Mouse (Mus musculus) ES-Bruce4 (cell line): ENCODE results near the gene Pskh1. TPM values are rescaled to one million over a fixed set of nuclear protein-coding genes. Genes with fewer than 3 reads are reported as not detected.

Experiments
- H3K27ac ChIP-seq: 2 replicates; pipeline ENCODE4 v1.5.1; 2012; ENCODE audit warnings: low read length, inconsistent platforms; ENCODE audit not compliant: insufficient read depth
- H3K27me3 ChIP-seq: 2 replicates; pipeline ENCODE4 v1.6.1; 2012; ENCODE audit warnings: mild to moderate bottlenecking, low read length, inconsistent platforms; ENCODE audit not compliant: control insufficient read depth, poor library complexity, insufficient read depth, severe bottlenecking
- H3K36me3 ChIP-seq: 2 replicates; pipeline ENCODE4 v1.6.1; 2012; ENCODE audit warnings: inconsistent platforms, mild to moderate bottlenecking, low read length, moderate library complexity; ENCODE audit not compliant: control insufficient read depth, poor library complexity, insufficient read depth, severe bottlenecking
- H3K4me1 ChIP-seq: one replicate; pipeline ENCODE4 v1.8.1; 2011; ENCODE audit warnings: low read length; ENCODE audit not compliant: control insufficient read depth, insufficient read depth
- H3K4me3 ChIP-seq: 2 replicates; pipeline ENCODE4 v1.5.1; 2011; ENCODE audit warnings: low read depth, mild to moderate bottlenecking, low read length
- H3K9ac ChIP-seq: 2 replicates; pipeline ENCODE4 v1.6.1; 2012; ENCODE audit warnings: low read depth, mild to moderate bottlenecking, inconsistent platforms; ENCODE audit not compliant: poor library complexity, severe bottlenecking
- H3K9me3 ChIP-seq: replicated peaks from 2 replicates; pipeline ENCODE4 v1.6.1; 2012; ENCODE audit warnings: mild to moderate bottlenecking, low read length, inconsistent platforms; ENCODE audit not compliant: control insufficient read depth, poor library complexity, insufficient read depth, severe bottlenecking
- CTCF ChIP-seq: IDR thresholded peaks from one replicate; pipeline ENCODE4 v1.8.1; 2011; ENCODE audit warnings: low read depth, low read length
- EP300 ChIP-seq: IDR thresholded peaks from 2 replicates; pipeline ENCODE4 v1.6.1; 2011; ENCODE audit warnings: low read depth, low read length; ENCODE audit not compliant: insufficient read depth
- POLR2A ChIP-seq: IDR thresholded peaks from one replicate; pipeline ENCODE4 v1.8.1; 2011; ENCODE audit warnings: low read length; ENCODE audit not compliant: insufficient read depth
- polyA plus RNA-seq: library from polyadenylated mRNA; stranded (reverse); fragments of >200 nt; gene quantifications from 2 replicates; pipeline ENCODE4 v1.2.4, GENCODE M21; 2011; ENCODE audit warnings: low read depth; ENCODE audit not compliant: missing spikeins, insufficient read depth, insufficient read length

Pskh1 gene
- polyA plus RNA-seq, 1 experiment = 27.4 TPM

DNA sequence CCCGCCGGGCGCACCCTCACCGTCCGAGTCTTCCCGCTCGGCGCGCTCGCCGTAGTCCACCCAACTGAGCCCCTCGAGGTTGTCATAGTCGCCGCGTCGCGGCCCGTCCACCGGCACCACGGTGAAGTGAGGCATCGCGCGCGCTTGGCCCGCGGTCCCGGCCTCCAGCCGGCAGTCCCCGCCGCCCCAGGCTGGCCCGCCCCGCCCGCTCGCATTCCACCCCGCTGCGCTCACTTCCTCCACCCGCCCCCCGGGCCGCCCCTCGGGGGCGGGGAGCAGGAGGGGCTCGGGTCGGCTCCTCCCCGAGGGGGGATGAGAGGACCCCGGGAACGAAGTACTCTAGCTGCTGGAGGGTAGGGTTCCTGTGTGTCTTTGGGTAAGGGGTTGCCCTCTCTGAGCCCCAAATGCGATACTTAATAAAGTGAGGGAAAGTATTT, 65.7 kb downstream of the Pskh1 start, which contains the start of gene Slc12a4:
TSS of gene Slc12a4 (minus strand) at position 193 of the 437 bp plus-strand sequence.
- H3K9me3 ChIP-seq = no peaks in the 10 kb centered on the region
- peaks cover 10% of the 10 kb centered on the region for H3K4me1 ChIP-seq
- peak within 1 kb of the TSS; percentile 89 for H3K9ac ChIP-seq
- peak within 1 kb of the TSS; percentile 92 for H3K27ac ChIP-seq
- peak within 1 kb of the TSS; percentile 73 for H3K4me3 ChIP-seq
- H3K27me3 ChIP-seq = no peaks in the 10 kb centered on the region
- H3K36me3 ChIP-seq = no peaks in the 10 kb centered on the region
- TF ChIP-seq POLR2A (peak; percentile 7), CTCF (no peak), EP300 (0 out of 2 replicates have a peak, but pooled peaks have one; percentile 27)

DNA sequence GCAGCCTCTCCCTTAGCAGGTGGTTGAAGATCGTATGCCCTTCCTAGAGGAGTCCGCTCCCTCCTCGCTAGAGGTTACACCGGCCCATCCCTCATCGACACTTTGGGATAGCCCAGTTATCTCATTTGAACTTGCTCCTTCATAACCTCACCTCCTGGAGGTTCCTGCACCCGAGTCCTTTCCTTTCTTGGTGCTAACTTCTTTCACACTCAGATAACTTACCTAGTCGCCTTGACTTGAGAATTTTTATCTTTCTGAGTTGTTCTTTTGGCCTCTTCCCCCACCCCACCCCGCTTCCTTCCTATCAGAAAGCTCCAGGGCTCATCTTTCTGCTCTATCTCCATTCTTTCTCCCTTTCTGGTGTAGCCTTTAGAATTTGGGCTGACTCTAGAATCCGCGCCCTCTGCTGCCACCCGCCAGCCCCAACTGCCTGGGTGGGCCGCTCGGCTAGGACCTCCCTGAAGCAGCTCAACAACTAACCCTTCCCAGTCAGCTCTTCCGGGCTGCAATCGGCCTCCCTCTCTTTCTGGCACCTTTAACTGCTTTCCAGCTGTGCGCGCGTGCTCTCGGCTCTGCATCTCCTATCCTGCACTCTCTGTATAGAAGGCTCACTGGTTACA, 66.6 kb downstream of the Pskh1 start:
- no peaks in the 10 kb centered on the region for H3K9me3 ChIP-seq
- no peaks in the 10 kb centered on the region for H3K27me3 ChIP-seq
- H3K9ac ChIP-seq = peak overlapping the region; percentile 89
- H3K4me3 ChIP-seq = peak overlapping the region; percentile 69
- peak overlapping the region; percentile 92 for H3K27ac ChIP-seq
- TF ChIP-seq CTCF (no peak), EP300 (peak; percentile 91)
- peaks cover 7% of the 10 kb centered on the region for H3K4me1 ChIP-seq
- no peaks in the 10 kb centered on the region for H3K36me3 ChIP-seq

DNA sequence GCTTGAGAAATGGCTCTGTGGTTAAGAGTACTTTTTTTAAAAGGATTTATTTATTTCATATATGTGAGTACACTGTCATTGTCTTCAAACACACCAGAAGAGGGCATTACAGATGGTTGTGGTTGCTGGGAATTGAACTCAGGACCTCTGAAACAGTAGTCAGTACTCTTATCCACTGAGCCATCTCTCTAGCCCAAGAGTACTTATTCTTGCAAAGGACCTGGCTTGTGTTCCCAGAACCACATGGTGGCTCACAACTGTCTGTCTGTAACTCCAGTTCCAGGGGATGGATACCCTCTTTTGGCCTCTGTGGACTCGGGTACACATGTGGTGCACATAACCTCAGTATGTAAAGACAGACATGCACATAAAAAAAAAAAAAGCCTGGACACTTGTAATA, 69.1 kb downstream of the Pskh1 start:
- H3K4me3 ChIP-seq = no peak overlapping the region
- TF ChIP-seq POLR2A = no peak
- no peak for TF ChIP-seq CTCF
- no peak for TF ChIP-seq EP300
- no peaks in the 10 kb centered on the region for H3K27me3 ChIP-seq
- H3K9me3 ChIP-seq = no peaks in the 10 kb centered on the region
- no peaks in the 10 kb centered on the region for H3K36me3 ChIP-seq
- H3K9ac ChIP-seq = no peak overlapping the region
- H3K4me1 ChIP-seq = peaks cover 4% of the 10 kb centered on the region
- no peak overlapping the region for H3K27ac ChIP-seq

DNA sequence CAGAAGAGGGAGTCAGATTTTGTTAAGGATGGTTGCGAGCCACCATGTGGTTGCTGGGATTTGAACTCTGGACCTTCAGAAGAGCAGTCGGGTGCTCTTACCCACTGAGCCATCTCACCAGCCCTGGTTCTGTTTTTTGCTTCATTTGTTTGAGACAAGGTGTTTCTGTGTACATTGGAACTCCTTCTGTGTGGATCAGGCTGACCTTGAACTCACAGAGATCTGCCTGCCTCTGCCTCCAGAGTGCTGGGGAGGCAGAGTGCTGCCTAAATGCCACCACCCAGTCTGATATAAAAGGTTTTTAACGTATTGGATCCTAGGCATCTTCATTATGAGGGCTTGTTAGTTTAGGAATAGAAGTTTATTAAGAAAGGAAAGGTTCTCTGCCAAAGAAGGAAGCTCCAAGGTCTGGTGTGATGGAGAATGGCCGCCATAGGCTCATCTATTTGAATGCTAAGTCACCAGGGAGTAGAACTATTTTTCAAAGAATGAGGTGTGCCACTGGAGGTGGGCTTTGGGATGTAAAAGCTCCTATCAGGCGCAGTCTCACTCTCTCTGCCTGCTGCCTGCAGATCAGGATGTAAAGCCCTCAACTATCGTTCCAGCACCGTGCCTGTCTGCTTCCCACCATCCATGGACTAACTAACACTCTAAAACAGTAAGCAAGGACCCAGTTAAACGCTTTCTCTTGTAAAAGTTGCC, 70.9 kb downstream of the Pskh1 start:
- peak overlapping the region; percentile 85 for H3K27ac ChIP-seq
- no peaks in the 10 kb centered on the region; the same call in 1 of the 2 replicates for H3K36me3 ChIP-seq
- H3K4me1 ChIP-seq = peaks cover 9% of the 10 kb centered on the region
- peak overlapping the region; percentile 2; the same call in 1 of the 2 replicates for H3K4me3 ChIP-seq
- H3K9ac ChIP-seq = peak overlapping the region; percentile 30; the same call in 1 of the 2 replicates
- no peaks in the 10 kb centered on the region for H3K27me3 ChIP-seq
- no peak for TF ChIP-seq CTCF
- no peak for TF ChIP-seq POLR2A
- TF ChIP-seq EP300 = no peak
- no peaks in the 10 kb centered on the region for H3K9me3 ChIP-seq

DNA sequence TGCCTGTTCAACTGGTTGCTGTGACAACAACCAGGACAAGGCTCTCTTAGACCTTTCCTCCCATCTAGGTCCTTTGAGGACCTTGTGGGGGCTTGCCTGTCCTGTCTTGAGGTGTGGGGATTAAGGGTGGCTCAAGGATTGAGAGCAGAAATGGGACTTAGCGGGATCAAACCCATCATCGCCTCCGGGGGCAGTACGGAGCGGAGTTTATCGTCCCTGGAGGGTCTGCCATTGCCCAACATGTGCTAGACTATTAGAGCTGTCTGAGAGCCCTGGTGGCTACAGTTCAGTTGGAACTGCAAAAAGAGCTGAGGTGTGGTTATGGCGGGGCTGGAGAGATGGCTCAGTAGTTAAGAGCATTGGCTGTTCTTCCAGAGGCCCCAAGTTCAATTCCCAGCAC, 75.1 kb downstream of the Pskh1 start:
- Histone ChIP-seq H3K27ac (no peak overlapping the region), H3K9me3 (peaks cover 6% of the 10 kb centered on the region; the same call in 1 of the 2 replicates), H3K36me3 (no peaks in the 10 kb centered on the region; the same call in 1 of the 2 replicates), H3K4me3 (no peak overlapping the region), H3K9ac (no peak overlapping the region), H3K27me3 (no peaks in the 10 kb centered on the region), H3K4me1 (peaks cover 9% of the 10 kb centered on the region)
- peak; percentile 42 for TF ChIP-seq CTCF
- TF ChIP-seq EP300 = no peak
- no peak for TF ChIP-seq POLR2A

DNA sequence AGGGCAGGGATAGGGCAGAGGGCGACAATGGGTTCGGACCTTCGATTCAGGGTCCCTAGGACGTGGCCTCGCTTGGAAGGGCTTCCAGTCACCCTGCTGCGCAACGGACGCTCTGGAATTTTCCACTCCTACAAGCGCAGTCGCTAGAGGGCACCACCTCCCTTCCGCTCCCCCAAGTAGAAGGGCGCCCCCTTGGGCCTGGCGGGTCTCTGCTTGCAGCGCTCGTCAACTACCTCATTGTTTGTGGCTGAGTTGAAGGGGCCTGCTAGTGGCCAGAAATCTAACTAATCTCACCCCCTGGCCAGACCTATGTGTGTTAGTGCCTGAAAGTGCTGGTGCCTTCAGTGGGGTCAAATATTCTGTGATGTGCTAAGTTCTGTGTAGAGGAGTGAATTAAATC, 79.1 kb downstream of the Pskh1 start, which contains the start of gene Dpep3:
TSS of gene Dpep3 (minus strand) at position 105 of the 400 bp plus-strand sequence.
- Histone ChIP-seq H3K9ac (no peak within 1 kb of the TSS), H3K9me3 (peaks cover 6% of the 10 kb centered on the region; the same call in 1 of the 2 replicates), H3K36me3 (no peaks in the 10 kb centered on the region; the same call in 1 of the 2 replicates), H3K4me1 (peaks cover 8% of the 10 kb centered on the region), H3K27ac (no peak within 1 kb of the TSS), H3K27me3 (no peaks in the 10 kb centered on the region), H3K4me3 (no peak within 1 kb of the TSS)
- TF ChIP-seq EP300 (0 out of 2 replicates have a peak, but pooled peaks have one; percentile 7), POLR2A (no peak), CTCF (peak; percentile 66)
